ENCODE assay signal across 26 mouse cellular contexts in genomic region chr12:35209399-35209798, GRCm38 (mm10).
A peak's percentile ranks its signal among the peaks of the same experiment; 100 is the strongest.
DNase-seq lines count a peak whose midpoint lies in the region; ATAC-seq and TF ChIP-seq lines count a peak whose summit lies in the region.
"Had no signal": no experiment of that assay in that cellular context is flagged by ENCODE, and none has a peak within 500 bp of the region (broad histone marks: within the 10 kb centered on the region; RNA-seq: fewer than 3 reads in every experiment).

No protein-coding gene starts in this region.

- no peaks in the 10 kb centered on the region for H3K4me1 ChIP-seq in lung, postnatal 0 days (ENCODE audit: insufficient read depth, low read depth, low read length)
- no peaks in the 10 kb centered on the region for H3K4me1 ChIP-seq in hindbrain, embryonic 10.5 days (replicated peaks)
- no peaks in the 10 kb centered on the region for H3K4me1 ChIP-seq in liver, embryonic 12.5 days
- H3K4me1 ChIP-seq: embryonic facial prominence, embryonic 10.5 days; forebrain, embryonic 10.5 days; forebrain, embryonic 13.5 days; hindbrain, embryonic 13.5 days; intestine, embryonic 15.5 days had no signal

- H3K4me3 ChIP-seq in lung, postnatal 0 days (ENCODE audit: low read depth, low read length), result no peak overlapping the region
- H3K4me3 ChIP-seq in hindbrain, embryonic 10.5 days, result no peak overlapping the region
- H3K4me3 ChIP-seq in liver, embryonic 12.5 days, result no peak overlapping the region
- H3K4me3 ChIP-seq: embryonic facial prominence, embryonic 10.5 days; embryonic facial prominence, embryonic 13.5 days; forebrain, embryonic 10.5 days; forebrain, embryonic 13.5 days; gastrocnemius, adult 2 months; hindbrain, embryonic 13.5 days; intestine, embryonic 15.5 days had no signal

- H3K4me2 ChIP-seq in lung, postnatal 0 days (replicated peaks; ENCODE audit: low read depth, low read length), result no peak overlapping the region
- H3K4me2 ChIP-seq in liver, embryonic 12.5 days, result no peak overlapping the region
- H3K4me2 ChIP-seq: embryonic facial prominence, embryonic 13.5 days; forebrain, embryonic 13.5 days; heart, embryonic 11.5 days; hindbrain, embryonic 13.5 days; intestine, embryonic 15.5 days had no signal

- H3K27me3 ChIP-seq in lung, postnatal 0 days (replicated peaks; ENCODE audit: insufficient read depth, low read length), result no peaks in the 10 kb centered on the region
- H3K27me3 ChIP-seq in hindbrain, embryonic 10.5 days (ENCODE audit: insufficient read depth, poor library complexity, severe bottlenecking), result no peaks in the 10 kb centered on the region
- H3K27me3 ChIP-seq in liver, embryonic 12.5 days (replicated peaks), result no peaks in the 10 kb centered on the region
- H3K27me3 ChIP-seq: embryonic facial prominence, embryonic 13.5 days; forebrain, embryonic 13.5 days; hindbrain, embryonic 13.5 days; intestine, embryonic 15.5 days had no signal

- no peak overlapping the region for H3K9ac ChIP-seq in lung, postnatal 0 days (replicated peaks; ENCODE audit: low read depth)
- no peak overlapping the region for H3K9ac ChIP-seq in liver, embryonic 12.5 days
- H3K9ac ChIP-seq: embryonic facial prominence, embryonic 13.5 days; forebrain, embryonic 13.5 days; forebrain, postnatal 0 days; hindbrain, embryonic 13.5 days; intestine, embryonic 15.5 days had no signal

- H3K9me3 ChIP-seq in lung, postnatal 0 days (ENCODE audit: low read length), result no peaks in the 10 kb centered on the region
- no peaks in the 10 kb centered on the region for H3K9me3 ChIP-seq in hindbrain, embryonic 10.5 days
- no peaks in the 10 kb centered on the region for H3K9me3 ChIP-seq in liver, embryonic 12.5 days (replicated peaks)
- H3K9me3 ChIP-seq: embryonic facial prominence, embryonic 10.5 days; embryonic facial prominence, embryonic 13.5 days; forebrain, embryonic 10.5 days; forebrain, embryonic 13.5 days; hindbrain, embryonic 13.5 days; intestine, embryonic 15.5 days had no signal

- H3K27ac ChIP-seq in lung, postnatal 0 days (ENCODE audit: low read length), result no peak overlapping the region
- no peak overlapping the region for H3K27ac ChIP-seq in hindbrain, embryonic 10.5 days
- no peak overlapping the region for H3K27ac ChIP-seq in liver, embryonic 12.5 days
- H3K27ac ChIP-seq: embryonic facial prominence, embryonic 10.5 days; embryonic facial prominence, embryonic 13.5 days; forebrain, embryonic 10.5 days; forebrain, embryonic 13.5 days; gastrocnemius, adult 2 months; hindbrain, embryonic 13.5 days; intestine, embryonic 15.5 days had no signal

- DNase-seq in lung, postnatal 0 days (ENCODE audit: low spot score), result peak; percentile 10
- no peak for DNase-seq in lung, postnatal 14 days
- DNase-seq in Muller cell, postnatal 12 days (ENCODE audit: inconsistent ontology term), result peak; percentile 73
- peak; percentile 17 for DNase-seq in brain, adult 2 months (ENCODE audit: low read depth, low spot score)
- no peak for DNase-seq in hindbrain, embryonic 10.5 days (ENCODE audit: low spot score)
- DNase-seq: adrenal gland, adult 2 months; adrenal gland, postnatal 14 days; cerebellum, adult 11-12 months; cerebellum, adult 8-10 months; cerebellum, postnatal 10 days; cerebellum, postnatal 36 days; embryo, embryonic 11 days; forebrain, postnatal 0 days; gastrocnemius, adult 2 months; gastrocnemius, postnatal 14 days; heart, adult 11 months had no signal

- TF ChIP-seq EP300 in lung, postnatal 0 days (IDR thresholded peaks at IDR 0.05), result no peak

- TF ChIP-seq CTCF in lung, postnatal 0 days (IDR thresholded peaks at IDR 0.05), result no peak

- ATAC-seq in lung, postnatal 0 days, result 0 out of 2 replicates have a peak, but pooled peaks have one; percentile 32
- ATAC-seq in liver, embryonic 12.5 days, result no peak
- ATAC-seq: CD4-positive, CD25-positive, alpha-beta regulatory T cell, adult 4 months; forebrain, embryonic 13.5 days; forebrain, postnatal 0 days; hindbrain, embryonic 16.5 days; intestine, embryonic 15.5 days had no signal

- no peaks in the 10 kb centered on the region for H3K36me3 ChIP-seq in lung, postnatal 0 days (ENCODE audit: insufficient read depth, low read length)
- H3K36me3 ChIP-seq in hindbrain, embryonic 10.5 days, result no peaks in the 10 kb centered on the region
- H3K36me3 ChIP-seq in liver, embryonic 12.5 days, result no peaks in the 10 kb centered on the region
- H3K36me3 ChIP-seq: embryonic facial prominence, embryonic 10.5 days; embryonic facial prominence, embryonic 13.5 days; forebrain, embryonic 10.5 days; hindbrain, embryonic 13.5 days; intestine, embryonic 15.5 days had no signal

Comparison
In these comparisons a context has a peak if more than half of its experiments do, and no peak if none do; other contexts are left out.
1. DNase-seq: peak in lung, postnatal 0 days (single experiment), Muller cell, postnatal 12 days (single experiment) and brain, adult 2 months (single experiment); none in lung, postnatal 14 days (single experiment) and hindbrain, embryonic 10.5 days (single experiment).